Mouse (Mus musculus) G1E (cell line): ENCODE results near the gene Wnk2.

Experiments used
- CTCF ChIP-seq: IDR thresholded peaks from 2 replicates; pipeline ENCODE4 v1.5.1; 2012; ENCODE audit warnings: low read depth, low read length, inconsistent platforms, mixed read lengths
- GATA1 ChIP-seq: IDR thresholded peaks from 2 replicates; pipeline ENCODE4 v1.6.1; 2012; ENCODE audit warnings: borderline replicate concordance, low read length, inconsistent platforms, mixed read lengths
- GATA2 ChIP-seq: IDR thresholded peaks from 2 replicates; pipeline ENCODE4 v1.6.1; 2012; ENCODE audit warnings: low read depth, low read length, inconsistent platforms, borderline replicate concordance
- TAL1 ChIP-seq: conservative IDR thresholded peaks from 2 replicates; pipeline ENCODE4 v1.6.1; 2012; ENCODE audit warnings: low read depth, low read length, inconsistent platforms, mixed read lengths

- TF ChIP-seq CTCF (no peak), GATA1 (no peak), TAL1 (no peak), GATA2 (no peak)
Measured at GRCm38 (mm10) chr13:49142396-49142795, 5.4 kb downstream of the Wnk2 start.
